Comparison of ENCODE assay signal across 12 mouse cellular contexts in the genomic region with DNA sequence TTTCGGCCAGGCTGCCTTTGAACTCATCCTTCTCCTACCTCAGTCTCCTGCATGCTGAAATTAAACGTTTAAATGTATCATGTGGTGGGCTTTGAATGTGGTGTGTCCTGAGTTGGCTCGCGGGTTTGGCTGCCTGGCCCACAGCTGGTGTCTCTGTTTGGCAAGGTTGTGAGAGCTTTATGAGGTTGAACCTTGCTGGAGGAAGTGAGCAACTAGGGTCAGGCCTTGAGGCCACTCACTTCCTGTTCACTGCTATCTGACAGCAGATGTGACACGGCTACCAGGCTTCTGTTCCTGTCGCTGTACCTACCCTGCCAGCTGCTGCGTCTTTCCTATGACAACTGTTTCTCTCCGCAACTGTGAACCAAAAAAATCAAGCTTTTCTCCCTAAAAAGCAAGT. TPM values are rescaled to one million over a fixed set of nuclear protein-coding genes. Genes with fewer than 3 reads are reported as not detected.
A peak's percentile ranks its signal among the peaks of the same experiment; 100 is the strongest.
DNase-seq lines count a peak whose midpoint lies in the region; ATAC-seq and TF ChIP-seq lines count a peak whose summit lies in the region.
"Had no signal": no experiment of that assay in that cellular context is flagged by ENCODE, and none has a peak within 500 bp of the region (broad histone marks: within the 10 kb centered on the region; RNA-seq: fewer than 3 reads in every experiment).

No protein-coding gene starts in this region.

- H3K4me1 ChIP-seq in heart, postnatal 0 days (ENCODE audit: control insufficient read depth, insufficient read depth): no peaks in the 10 kb centered on the region; the same call in 1 of the 2 replicates
- peaks cover 5% of the 10 kb centered on the region; the same call in 1 of the 2 replicates for H3K4me1 ChIP-seq in bone marrow, adult 2 months (ENCODE audit: control insufficient read depth, insufficient read depth, low read length)
- no peaks in the 10 kb centered on the region for H3K4me1 ChIP-seq in lung, postnatal 0 days (ENCODE audit: insufficient read depth, low read depth, low read length)
- H3K4me1 ChIP-seq in intestine, embryonic 15.5 days (replicated peaks): peaks cover 4% of the 10 kb centered on the region; the same call in 1 of the 2 replicates

- no peak for TF ChIP-seq CTCF in heart, postnatal 0 days (IDR thresholded peaks at IDR 0.05; ENCODE audit: low read depth)
- no peak for TF ChIP-seq CTCF in bone marrow, adult 2 months (IDR thresholded peaks at IDR 0.05; ENCODE audit: control insufficient read depth, insufficient read depth, low read length)
- no peak for TF ChIP-seq CTCF in lung, postnatal 0 days (IDR thresholded peaks at IDR 0.05)

- no peaks in the 10 kb centered on the region for H3K27me3 ChIP-seq in heart, postnatal 0 days (ENCODE audit: control insufficient read depth, insufficient read depth, low read length)
- no peaks in the 10 kb centered on the region for H3K27me3 ChIP-seq in lung, postnatal 0 days (replicated peaks; ENCODE audit: insufficient read depth, low read length)
- H3K27me3 ChIP-seq in intestine, embryonic 15.5 days (replicated peaks): no peaks in the 10 kb centered on the region

- H3K36me3 ChIP-seq in heart, postnatal 0 days (replicated peaks; ENCODE audit: control insufficient read depth, insufficient read depth, low read length): no peaks in the 10 kb centered on the region
- no peaks in the 10 kb centered on the region for H3K36me3 ChIP-seq in lung, postnatal 0 days (ENCODE audit: insufficient read depth, low read length)
- no peaks in the 10 kb centered on the region for H3K36me3 ChIP-seq in intestine, embryonic 15.5 days
- H3K36me3 ChIP-seq: forebrain, embryonic 10.5 days had no signal

- 51% methylated on average over 8 of the region's 8 CpGs for WGBS in heart, postnatal 0 days
- WGBS in bone marrow, adult 2 months: 8% methylated on average over 8 of the region's 8 CpGs
- 51% methylated on average over 8 of the region's 8 CpGs for WGBS in lung, postnatal 0 days
- WGBS in intestine, embryonic 15.5 days: 55% methylated on average over 8 of the region's 8 CpGs

- peak; percentile 37; the same call in 1 of the 2 replicates for TF ChIP-seq POLR2A in bone marrow, adult 2 months (IDR thresholded peaks at IDR 0.05; ENCODE audit: borderline replicate concordance, control insufficient read depth, low read depth, low read length)

- no peak overlapping the region for H3K9ac ChIP-seq in heart, postnatal 0 days (replicated peaks; ENCODE audit: low read depth, low read length)
- H3K9ac ChIP-seq in lung, postnatal 0 days (replicated peaks; ENCODE audit: low read depth): no peak overlapping the region
- H3K9ac ChIP-seq in intestine, embryonic 15.5 days: no peak overlapping the region

- intact Hi-C loops in heart, postnatal 14 days (cut with DNase I): no loop called here

- H3K4me2 ChIP-seq in heart, postnatal 0 days (ENCODE audit: low read depth, low read length): no peak overlapping the region
- no peak overlapping the region for H3K4me2 ChIP-seq in lung, postnatal 0 days (replicated peaks; ENCODE audit: low read depth, low read length)
- H3K4me2 ChIP-seq in intestine, embryonic 15.5 days (replicated peaks): no peak overlapping the region
- H3K4me2 ChIP-seq: midbrain, embryonic 11.5 days had no signal

- H3K9me3 ChIP-seq in heart, postnatal 0 days (replicated peaks; ENCODE audit: control insufficient read depth, low read length): no peaks in the 10 kb centered on the region
- H3K9me3 ChIP-seq in lung, postnatal 0 days (ENCODE audit: low read length): no peaks in the 10 kb centered on the region
- H3K9me3 ChIP-seq in intestine, embryonic 15.5 days: no peaks in the 10 kb centered on the region
- H3K9me3 ChIP-seq: forebrain, embryonic 10.5 days had no signal

- TF ChIP-seq EP300 in heart, postnatal 0 days (IDR thresholded peaks at IDR 0.05; ENCODE audit: low read depth): no peak
- TF ChIP-seq EP300 in lung, postnatal 0 days (IDR thresholded peaks at IDR 0.05): no peak

- DNase-seq in heart, postnatal 0 days (ENCODE audit: low spot score): no peak
- DNase-seq in heart, postnatal 14 days: no peak
- DNase-seq in lung, postnatal 0 days (ENCODE audit: low spot score): peak; percentile 50
- DNase-seq in spleen, postnatal 4 days (ENCODE audit: low spot score in 2 of 2): peak; percentile 56 to 76
- no peak for DNase-seq in left cerebral cortex, adult 9 months (ENCODE audit: low spot score in 2 of 2)
- DNase-seq in ovary, adult 18-20 months (ENCODE audit: low spot score): no peak
- DNase-seq: cerebellum, adult 11-12 months; right cerebral cortex, postnatal 14 days had no signal

- H3K27ac ChIP-seq in heart, postnatal 0 days (ENCODE audit: low read depth): peak overlapping the region; percentile 65; the same call in 1 of the 2 replicates
- peak overlapping the region; percentile 81 for H3K27ac ChIP-seq in bone marrow, adult 2 months (ENCODE audit: control insufficient read depth, insufficient read depth, low read depth, low read length, poor library complexity)
- no peak overlapping the region for H3K27ac ChIP-seq in lung, postnatal 0 days (ENCODE audit: low read length)
- no peak overlapping the region for H3K27ac ChIP-seq in intestine, embryonic 15.5 days
- H3K27ac ChIP-seq: forebrain, embryonic 10.5 days had no signal

- no peak for ATAC-seq in heart, postnatal 0 days (ENCODE audit: insufficient read depth, low read depth)
- peak; percentile 57 for ATAC-seq in lung, postnatal 0 days
- ATAC-seq in intestine, embryonic 15.5 days: no peak

- no peak overlapping the region for H3K4me3 ChIP-seq in heart, postnatal 0 days (ENCODE audit: low read depth, low read length)
- H3K4me3 ChIP-seq in bone marrow, adult 2 months (replicated peaks; ENCODE audit: control insufficient read depth, low read depth, low read length): no peak overlapping the region
- H3K4me3 ChIP-seq in lung, postnatal 0 days (ENCODE audit: low read depth, low read length): no peak overlapping the region
- no peak overlapping the region for H3K4me3 ChIP-seq in intestine, embryonic 15.5 days (replicated peaks)
- H3K4me3 ChIP-seq: forebrain, embryonic 10.5 days had no signal

RNA-seq across cellular contexts. Expression of a gene that starts 12.0 kb away (rescaled TPM):
- 52.4 and 57.8 TPM in 2 replicates for total RNA-seq in heart, postnatal 0 days (2014; rRNA removed; ENCODE audit: low replicate concordance)
- polyA plus RNA-seq in heart, postnatal 0 days (2015; fragmentation: Nextera tagmentation; extraction: Ambion mirVana): 43.6 and 56.7 TPM in 2 replicates
- 10 to 100 TPM; 33.6 to 35.4 TPM for total RNA-seq in heart, postnatal 14 days (2021)
- 9.3 and 17.0 TPM in 2 replicates for polyA plus RNA-seq in bone marrow, adult 2 months (2011; ENCODE audit: insufficient read depth, insufficient read length, low replicate concordance, missing spikeins)
- polyA plus RNA-seq in lung, postnatal 0 days (2015; fragmentation: Nextera tagmentation; extraction: Ambion mirVana): 13.5 and 14.5 TPM in 2 replicates
- polyA plus RNA-seq in intestine, embryonic 15.5 days (2015; fragmentation: Nextera tagmentation; extraction: Ambion mirVana): 113 and 119 TPM in 2 replicates

RNA-seq across cellular contexts. Expression of a gene that starts 44.8 kb away (rescaled TPM):
- total RNA-seq in heart, postnatal 0 days (2014; rRNA removed; ENCODE audit: low replicate concordance): 225 and 263 TPM in 2 replicates
- polyA plus RNA-seq in heart, postnatal 0 days (2015; fragmentation: Nextera tagmentation; extraction: Ambion mirVana): 130 and 144 TPM in 2 replicates
- total RNA-seq in heart, postnatal 14 days (2021): 100 to 1,000 TPM; 257 to 301 TPM
- polyA plus RNA-seq in bone marrow, adult 2 months (2011; ENCODE audit: insufficient read depth, insufficient read length, low replicate concordance, missing spikeins): 22.5 and 51.3 TPM in 2 replicates
- polyA plus RNA-seq in lung, postnatal 0 days (2015; fragmentation: Nextera tagmentation; extraction: Ambion mirVana): 66.6 and 75.3 TPM in 2 replicates
- polyA plus RNA-seq in intestine, embryonic 15.5 days (2015; fragmentation: Nextera tagmentation; extraction: Ambion mirVana): 83.8 and 95.3 TPM in 2 replicates

Comparison
In these comparisons a context has a peak if more than half of its experiments do, and no peak if none do; other contexts are left out.
1. DNase-seq: peak in lung, postnatal 0 days (single experiment) and spleen, postnatal 4 days (2 of 2); none in heart, postnatal 0 days (single experiment), heart, postnatal 14 days (0 of 2), left cerebral cortex, adult 9 months (0 of 2) and ovary, adult 18-20 months (single experiment).
2. H3K27ac ChIP-seq: peak in heart, postnatal 0 days (single experiment) and bone marrow, adult 2 months (single experiment); none in lung, postnatal 0 days (single experiment) and intestine, embryonic 15.5 days (single experiment).